Mouse (Mus musculus) pancreas, adult 10 weeks (tissue): ENCODE measurements around the gene Ccdc22. TPM values are rescaled to one million over a fixed set of nuclear protein-coding genes. Genes with fewer than 3 reads are reported as not detected.

ENCODE experiments used
- polyA plus RNA-seq: library from polyadenylated mRNA; stranded (reverse); fragments of 350-450 nt; fragmentation: Illumina TruSeq; extraction: RNeasy Lipid Tissue Mini Kit (QIAGEN cat#74804); gene quantifications from one replicate; pipeline ENCODE4 v1.2.3, GENCODE M21; 2015; ENCODE audit warnings: low read depth, low replicate concordance; ENCODE audit not compliant: insufficient read depth

The Ccdc22 gene
- 6.4 TPM for polyA plus RNA-seq

DNA sequence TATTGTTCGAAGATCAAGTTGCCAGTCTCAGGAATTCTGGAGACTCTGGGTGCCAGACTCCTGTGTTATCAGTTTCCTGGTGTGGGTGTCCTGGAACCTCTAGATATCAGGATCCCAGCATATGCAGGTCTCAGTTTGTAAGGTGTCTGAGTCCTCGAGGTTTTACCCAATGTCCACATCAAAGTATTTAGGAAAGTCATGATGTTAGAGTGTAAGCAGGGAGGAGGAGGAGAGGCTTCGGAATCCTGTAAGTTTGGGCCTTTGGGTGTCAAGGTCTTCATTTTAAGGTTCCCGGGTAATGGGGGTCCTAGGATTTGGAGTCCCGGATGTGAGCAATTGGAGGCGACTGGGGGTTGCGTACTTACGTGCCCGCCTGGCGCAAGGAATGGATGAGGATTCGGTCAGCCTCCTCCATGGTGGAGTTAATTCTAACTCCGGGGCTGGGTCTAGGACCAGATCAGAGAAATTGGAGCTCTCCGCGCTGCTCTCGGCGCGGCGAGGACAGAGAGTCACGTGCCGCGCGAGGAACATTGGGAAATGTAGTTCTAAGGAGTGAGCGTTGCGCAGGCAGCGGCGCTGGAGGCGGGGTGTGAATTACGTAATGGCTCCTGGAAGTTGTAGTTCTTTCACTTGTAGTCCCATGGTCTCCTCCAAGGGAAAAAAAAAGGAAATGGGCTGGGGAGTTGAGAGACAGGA is at the start of gene Ccdc22:
Gene Ccdc22, minus strand, starts transcription at position 639 of the 696 bp plus-strand sequence.

DNA sequence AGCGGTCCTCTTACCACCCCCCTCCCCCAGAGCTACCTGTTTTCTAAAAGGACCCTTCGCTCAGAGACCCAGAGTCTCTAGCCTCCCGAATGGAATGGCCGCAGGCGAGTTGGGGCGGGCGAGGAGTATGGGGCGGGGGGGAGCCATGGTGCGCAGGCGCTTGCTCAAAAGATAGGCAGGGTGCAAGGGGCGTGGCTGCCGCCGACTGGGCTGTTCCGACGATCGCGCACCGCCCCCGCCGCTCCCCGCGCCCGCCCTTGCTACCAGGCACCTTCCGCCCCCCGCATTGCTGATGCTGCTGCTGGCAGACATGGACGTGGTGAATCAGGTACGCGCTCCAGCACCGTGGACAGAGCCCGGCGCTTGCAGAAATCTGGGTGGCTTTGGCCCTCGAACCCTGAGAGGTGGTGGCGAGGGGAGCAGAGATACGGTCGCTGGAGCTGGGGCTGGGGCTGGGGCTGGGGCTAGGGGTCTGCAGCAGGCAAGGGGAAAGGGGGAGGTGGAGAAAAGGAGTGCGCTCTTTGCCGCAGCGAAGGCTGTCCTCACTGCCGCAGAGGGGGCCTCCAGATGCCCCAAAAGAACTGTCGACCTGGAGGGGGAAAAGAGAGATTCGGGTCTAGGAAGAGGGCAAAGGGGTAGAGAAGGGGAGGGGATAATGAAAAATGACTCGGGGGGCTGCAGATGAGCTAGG is 33.2 kb upstream of the Ccdc22 start, which contains the start of gene Syp:
Gene Syp, plus strand, starts transcription at position 71 of the 691 bp plus-strand sequence.

GRCm38 (mm10) chrX:7606783-7607182 is 1.5 kb upstream of the Ccdc22 start, which contains the start of gene Cacna1f:
Cacna1f (plus strand) TSS chrX:7607083.

GRCm38 (mm10) chrX:7574087-7574884 is 31.0 kb downstream of the Ccdc22 start, which contains the start of gene Ppp1r3f:
Ppp1r3f (minus strand) TSS chrX:7574283.

DNA sequence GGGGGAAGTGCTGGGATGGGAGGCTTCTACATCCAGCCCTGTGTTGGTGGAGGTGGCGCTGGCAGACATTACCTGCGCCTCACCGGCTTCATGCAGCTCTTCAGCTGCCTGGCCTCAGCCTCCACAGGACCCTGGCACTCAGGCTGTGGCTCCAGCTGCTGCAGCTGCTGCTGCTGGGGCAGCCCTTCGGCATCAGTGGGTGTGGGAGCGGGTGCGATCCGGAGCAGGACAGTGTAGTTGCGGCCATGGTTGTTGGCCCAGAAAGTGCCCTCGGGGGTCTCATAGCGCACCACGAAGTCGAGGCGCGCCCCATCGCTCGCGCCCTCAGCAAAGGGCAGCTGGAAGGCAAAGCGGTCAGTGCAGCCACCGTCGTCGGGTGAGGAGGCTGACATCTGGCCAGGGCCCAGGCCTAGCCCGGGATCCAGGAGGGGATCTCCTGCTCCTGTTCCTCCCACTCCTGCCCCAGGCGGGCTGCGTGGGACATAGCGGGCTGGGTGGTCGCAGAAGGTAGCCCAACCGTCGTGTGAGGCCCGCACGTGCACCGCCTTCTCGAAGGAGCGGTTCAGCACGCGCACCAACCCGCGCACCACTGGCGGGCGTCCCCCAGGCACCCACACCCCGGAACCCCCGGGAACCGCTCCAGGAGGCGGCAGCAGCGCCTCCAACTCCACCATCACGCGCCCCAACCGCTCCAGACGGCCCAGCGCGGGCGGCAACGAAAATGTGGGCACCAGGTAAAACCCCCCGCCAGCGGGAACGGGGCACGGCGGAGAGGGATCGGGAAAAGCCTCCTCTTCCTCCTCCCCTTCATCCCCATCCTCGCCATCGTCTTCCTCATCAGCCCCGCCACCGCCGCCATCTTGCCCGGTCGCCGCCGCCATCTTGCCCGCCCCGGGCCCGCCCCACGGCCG is 31.9 kb downstream of the Ccdc22 start, which contains the start of gene Foxp3:
Gene Foxp3, plus strand, starts transcription at position 469 of the 911 bp plus-strand sequence.

Other genes starting within 250 kb of the Ccdc22 start
- 0.61 TPM for gene Usp27x, start 229.7 kb downstream of the Ccdc22 start, polyA plus RNA-seq
- gene Foxp3, start 31.9 kb downstream of the Ccdc22 start, polyA plus RNA-seq = not detected
- not detected for gene Ppp1r3f, start 31.2 kb downstream of the Ccdc22 start, polyA plus RNA-seq
- gene Cacna1f, start 1.6 kb upstream of the Ccdc22 start, polyA plus RNA-seq = not detected
- gene Syp, start 33.0 kb upstream of the Ccdc22 start, polyA plus RNA-seq = 7.2 TPM
- 4.9 TPM for gene Prickle3, start 51.7 kb upstream of the Ccdc22 start, polyA plus RNA-seq
- 31.6 TPM for gene Plp2, start 65.9 kb upstream of the Ccdc22 start, polyA plus RNA-seq
- 3.1 TPM for gene Magix, start 75.7 kb upstream of the Ccdc22 start, polyA plus RNA-seq
- gene Gpkow, start 91.6 kb upstream of the Ccdc22 start, polyA plus RNA-seq = 6.6 TPM
- gene Wdr45, start 108.8 kb upstream of the Ccdc22 start, polyA plus RNA-seq = 23.7 TPM
- not detected for gene Gm45208, start 116.7 kb upstream of the Ccdc22 start, polyA plus RNA-seq
- gene Praf2, start 122.9 kb upstream of the Ccdc22 start, polyA plus RNA-seq = 8.7 TPM
- gene Ccdc120, start 145.4 kb upstream of the Ccdc22 start, polyA plus RNA-seq = 2.0 TPM
- 7.8 TPM for gene Tfe3, start 157.0 kb upstream of the Ccdc22 start, polyA plus RNA-seq
- 41.2 TPM for gene Gripap1, start 184.2 kb upstream of the Ccdc22 start, polyA plus RNA-seq
- 1.8 TPM for gene Kcnd1, start 216.8 kb upstream of the Ccdc22 start, polyA plus RNA-seq
- gene Otud5, start 235.8 kb upstream of the Ccdc22 start, polyA plus RNA-seq = 25.1 TPM